Mouse (Mus musculus) central nervous system, embryonic 14 days (tissue): ENCODE measurements around the gene Bscl2. TPM values are rescaled to one million over a fixed set of nuclear protein-coding genes. Genes with fewer than 3 reads are reported as not detected.

Experiments
- polyA plus RNA-seq: library from polyadenylated mRNA; depleted of rRNA; stranded (reverse); fragments of >200 nt; gene quantifications from 2 replicates; pipeline ENCODE4 v1.2.3, GENCODE M21; 2012; rRNA removed

Gene Bscl2
- polyA plus RNA-seq, 1 experiment, result 83.2 TPM

Other genes with a start within 250 kb of the Bscl2 start
- 5.2 and 5.9 TPM in 2 replicates for gene Slc22a8, start 246.2 kb upstream of the Bscl2 start, polyA plus RNA-seq
- gene Slc22a6, start 219.4 kb upstream of the Bscl2 start, polyA plus RNA-seq, result 10.5 and 10.8 TPM in 2 replicates
- 1.2 and 1.8 TPM in 2 replicates for gene Chrm1, start 173.7 kb upstream of the Bscl2 start, polyA plus RNA-seq
- gene Slc3a2, start 114.1 kb upstream of the Bscl2 start, polyA plus RNA-seq, result 139 and 144 TPM in 2 replicates
- gene Wdr74, start 101.6 kb upstream of the Bscl2 start, polyA plus RNA-seq, result 63.8 and 65.5 TPM in 2 replicates
- gene 1700092M07Rik, start 96.7 kb upstream of the Bscl2 start, polyA plus RNA-seq, result 2.2 and 3.8 TPM in 2 replicates
- gene Stx5a, start 96.1 kb upstream of the Bscl2 start, polyA plus RNA-seq, result 128 and 133 TPM in 2 replicates
- gene Nxf1, start 80.4 kb upstream of the Bscl2 start, polyA plus RNA-seq, result 237 and 239 TPM in 2 replicates
- gene Tmem223, start 66.5 kb upstream of the Bscl2 start, polyA plus RNA-seq, result 238 and 255 TPM in 2 replicates
- 27.4 and 32.0 TPM in 2 replicates for gene Tmem179b, start 63.0 kb upstream of the Bscl2 start, polyA plus RNA-seq
- 26.2 TPM in 2 replicates for gene Taf6l, start 51.0 kb upstream of the Bscl2 start, polyA plus RNA-seq
- gene Polr2g, start 38.9 kb upstream of the Bscl2 start, polyA plus RNA-seq, result 141 and 149 TPM in 2 replicates
- 5.2 and 5.8 TPM in 2 replicates for gene Zbtb3, start 34.9 kb upstream of the Bscl2 start, polyA plus RNA-seq
- 50.1 and 61.9 TPM in 2 replicates for gene Ttc9c, start 18.1 kb upstream of the Bscl2 start, polyA plus RNA-seq
- 92.1 and 94.3 TPM in 2 replicates for gene Hnrnpul2, start 17.5 kb upstream of the Bscl2 start, polyA plus RNA-seq
- 0.57 and 1.3 TPM in 2 replicates for gene AC129217.1, start 7.7 kb upstream of the Bscl2 start, polyA plus RNA-seq
- 190 TPM in 2 replicates for gene Gng3, start 1.7 kb downstream of the Bscl2 start, polyA plus RNA-seq
- 0.85 and 0.94 TPM in 2 replicates for gene Lrrn4cl, start 13.3 kb downstream of the Bscl2 start, polyA plus RNA-seq
- 136 and 140 TPM in 2 replicates for gene Ubxn1, start 34.0 kb downstream of the Bscl2 start, polyA plus RNA-seq
- 51.3 and 57.6 TPM in 2 replicates for gene Uqcc3, start 43.5 kb downstream of the Bscl2 start, polyA plus RNA-seq
- 4.9 and 6.7 TPM in 2 replicates for gene Lbhd1, start 46.3 kb downstream of the Bscl2 start, polyA plus RNA-seq
- not detected in 2 replicates for gene Gm49403, start 46.5 kb downstream of the Bscl2 start, polyA plus RNA-seq
- 67.3 and 81.7 TPM in 2 replicates for gene 1810009A15Rik, start 51.4 kb downstream of the Bscl2 start, polyA plus RNA-seq
- gene Gm49416, start 51.5 kb downstream of the Bscl2 start, polyA plus RNA-seq, result 0.18 and 1.1 TPM in 2 replicates
- gene Ints5, start 55.5 kb downstream of the Bscl2 start, polyA plus RNA-seq, result 28.9 and 29.0 TPM in 2 replicates
- 157 and 161 TPM in 2 replicates for gene Ganab, start 60.6 kb downstream of the Bscl2 start, polyA plus RNA-seq
- 146 and 151 TPM in 2 replicates for gene B3gat3, start 82.9 kb downstream of the Bscl2 start, polyA plus RNA-seq
- gene Rom1, start 91.9 kb downstream of the Bscl2 start, polyA plus RNA-seq, result 2.0 and 3.3 TPM in 2 replicates
- 18.3 and 26.1 TPM in 2 replicates for gene Eml3, start 92.1 kb downstream of the Bscl2 start, polyA plus RNA-seq
- 62.2 and 65.0 TPM in 2 replicates for gene Mta2, start 104.4 kb downstream of the Bscl2 start, polyA plus RNA-seq
- 26.1 and 29.3 TPM in 2 replicates for gene Tut1, start 116.4 kb downstream of the Bscl2 start, polyA plus RNA-seq
- 429 and 446 TPM in 2 replicates for gene Eef1g, start 129.6 kb downstream of the Bscl2 start, polyA plus RNA-seq
- 3.8 and 8.4 TPM in 2 replicates for gene Ahnak, start 151.8 kb downstream of the Bscl2 start, polyA plus RNA-seq